Mouse (Mus musculus) heart, postnatal 10 days (tissue): ENCODE results near the gene Mms19. TPM values are rescaled to one million over a fixed set of nuclear protein-coding genes. Genes with fewer than 3 reads are reported as not detected.

Experiments used
- DNase-seq, 2 experiments: peaks; one replicate each; pipeline ENCODE4 v3.0.0; 2021
- intact Hi-C: fragments of 180-260 bp; cut with DNase I; formaldehyde crosslinking; loops from one replicate; pipeline ENCODE4 v1.15.1; 2025
- total RNA-seq, 2 experiments: library from RNA; stranded (reverse); gene quantifications; 2 replicates each; pipeline ENCODE4 v1.2.3; 2021

Gene Mms19
- total RNA-seq, 2 experiments from 2014 or later: 18.3 to 25.9 TPM

- intact Hi-C loops: no loop called here
- DNase-seq: no peak
Measured at GRCm38 (mm10) chr19:41906311-41907078, 74.5 kb downstream of the Mms19 start.

- intact Hi-C loops: no loop called here
Measured at GRCm38 (mm10) chr19:41905246-41905645, 75.7 kb downstream of the Mms19 start.

GRCm38 (mm10) chr19:41902848-41903593 is 77.9 kb downstream of the Mms19 start:
- intact Hi-C loops: no loop called here
- no peak for DNase-seq

More at GRCm38 (mm10) chr19:41905246-41905645, 75.7 kb downstream of the Mms19 start:
- DNase-seq: no peak

GRCm38 (mm10) chr19:41901696-41902095 is 79.3 kb downstream of the Mms19 start:
- intact Hi-C loops: no loop called here
- no peak for DNase-seq

GRCm38 (mm10) chr19:41900495-41901090 is 80.4 kb downstream of the Mms19 start:
- intact Hi-C loops: no loop called here
- DNase-seq: no peak

- intact Hi-C loops: loop anchor here (2.0 kb wide), 1 partner anchor 128 kb away; no protein-coding TSS in a partner anchor
- peak; percentile 33 to 55 for DNase-seq
Measured at GRCm38 (mm10) chr19:41898860-41899259, 82.1 kb downstream of the Mms19 start.

- no peak for DNase-seq
- intact Hi-C loops: loop anchor here (2.0 kb wide), 1 partner anchor 14 kb away; the partner anchor contains the start of gene Pgam1
Measured at GRCm38 (mm10) chr19:41896319-41896711, 84.6 kb downstream of the Mms19 start.

GRCm38 (mm10) chr19:41895460-41896318 is 85.3 kb downstream of the Mms19 start, which contains the start of gene Rrp12:
Gene Rrp12, minus strand, starts transcription at chr19:41896173.
- intact Hi-C loops: loop anchor here (2.0 kb wide), 1 partner anchor 15 kb away; the partner anchor contains the start of gene Pgam1
- peak; percentile 91 for DNase-seq

- intact Hi-C loops: no loop called here
- peak; percentile 32 to 35 for DNase-seq
Measured at GRCm38 (mm10) chr19:41894959-41895358, 86.0 kb downstream of the Mms19 start.

Other genes with a start within 250 kb of the Mms19 start
- under 1 TPM; 0.05 to 0.40 TPM for gene Slit1, start 237.5 kb downstream of the Mms19 start, total RNA-seq
- gene Arhgap19, start 179.1 kb downstream of the Mms19 start, total RNA-seq: 1 to 10 TPM; 4.6 to 4.9 TPM
- gene Frat1, start 151.2 kb downstream of the Mms19 start, total RNA-seq: 1 to 10 TPM; 2.2 to 3.8 TPM
- gene Frat2, start 133.0 kb downstream of the Mms19 start, total RNA-seq: 1 to 10 TPM; 4.7 to 6.9 TPM
- 10 to 100 TPM; 17.7 to 20.9 TPM for gene Rrp12, start 85.0 kb downstream of the Mms19 start, total RNA-seq
- gene Pgam1, start 69.2 kb downstream of the Mms19 start, total RNA-seq: 100 to 1,000 TPM; 116 to 154 TPM
- 10 to 100 TPM; 13.3 to 15.8 TPM for gene Exosc1, start 47.7 kb downstream of the Mms19 start, total RNA-seq
- 10 to 100 TPM; 27.6 to 29.4 TPM for gene Zdhhc16, start 47.7 kb downstream of the Mms19 start, total RNA-seq
- gene Ubtd1, start 606 bp upstream of the Mms19 start, total RNA-seq: 10 to 100 TPM; 31.4 to 33.8 TPM
- not detected for gene Ankrd2, start 54.8 kb upstream of the Mms19 start, total RNA-seq
- gene Hoga1, start 64.5 kb upstream of the Mms19 start, total RNA-seq: 1 to 10 TPM; 1.3 to 2.2 TPM
- gene 4933411K16Rik, start 71.1 kb upstream of the Mms19 start, total RNA-seq: under 1 TPM; 0.24 to 0.37 TPM
- 1 to 10 TPM; 5.9 to 7.4 TPM for gene Morn4, start 105.2 kb upstream of the Mms19 start, total RNA-seq
- 10 to 100 TPM; 16.1 to 17.9 TPM for gene Pi4k2a, start 109.3 kb upstream of the Mms19 start, total RNA-seq
- 10 to 100 TPM; 10.9 to 13.1 TPM for gene Avpi1, start 147.9 kb upstream of the Mms19 start, total RNA-seq
- gene Marveld1, start 166.2 kb upstream of the Mms19 start, total RNA-seq: 10 to 100 TPM; 30.3 to 31.2 TPM
- gene Zfyve27, start 182.8 kb upstream of the Mms19 start, total RNA-seq: 10 to 100 TPM; 27.6 to 29.6 TPM
- gene Sfrp5, start 221.1 kb upstream of the Mms19 start, total RNA-seq: 1 to 10 TPM; 1.0 to 2.3 TPM